Mouse (Mus musculus) kidney, embryonic 15.5 days (tissue): ENCODE measurements around the gene Rcan1. TPM values are rescaled to one million over a fixed set of nuclear protein-coding genes. Genes with fewer than 3 reads are reported as not detected.

Experiments used
- ATAC-seq: fragments of 200-750 bp; cut with Nextera tagmentation; replicated peaks from 2 replicates; pipeline ENCODE4 v1.8.0; 2017; ENCODE audit warnings: moderate TSS enrichment; ENCODE audit not compliant: low FRiP score
- H3K27ac ChIP-seq: fragments of 300-500 bp; sonication (generic); 2 replicates; pipeline ENCODE4 v1.5.1; 2015; ENCODE audit warnings: mild to moderate bottlenecking, inconsistent platforms
- H3K27me3 ChIP-seq: fragments of 300-500 bp; sonication (generic); 2 replicates; pipeline ENCODE4 v1.6.1; 2015; ENCODE audit warnings: inconsistent platforms
- H3K36me3 ChIP-seq: fragments of 300-500 bp; sonication (generic); 2 replicates; pipeline ENCODE4 v1.6.1; 2015; ENCODE audit warnings: inconsistent platforms
- H3K4me1 ChIP-seq: fragments of 300-500 bp; sonication (generic); 2 replicates; pipeline ENCODE4 v1.6.1; 2015; ENCODE audit warnings: inconsistent platforms
- H3K4me2 ChIP-seq: fragments of 300-500 bp; sonication (generic); 2 replicates; pipeline ENCODE4 v1.6.1; 2015; ENCODE audit warnings: moderate library complexity, mild to moderate bottlenecking, inconsistent platforms
- H3K4me3 ChIP-seq: fragments of 300-500 bp; sonication (generic); replicated peaks from 2 replicates; pipeline ENCODE4 v1.5.1; 2015; ENCODE audit warnings: mild to moderate bottlenecking, inconsistent platforms
- H3K9ac ChIP-seq: fragments of 300-500 bp; sonication (generic); 2 replicates; pipeline ENCODE4 v1.6.1; 2015; ENCODE audit warnings: mild to moderate bottlenecking, inconsistent platforms
- H3K9me3 ChIP-seq: fragments of 300-500 bp; sonication (generic); replicated peaks from 2 replicates; pipeline ENCODE4 v1.6.1; 2016; ENCODE audit warnings: inconsistent platforms
- WGBS: fragments of 180-500 bp; shearing (Covaris S2); methylation state at CpG from one replicate; pipeline ENCODE4 v1.1.7; 2015; ENCODE audit warnings: mixed read lengths; 5-methylcytosine and 5-hydroxymethylcytosine counted together
- polyA plus RNA-seq: library from polyadenylated mRNA; unstranded; fragments of >200 nt; fragmentation: Nextera tagmentation; extraction: Ambion mirVana; gene quantifications from 2 replicates; pipeline ENCODE4 v1.2.1, GENCODE M21; 2015

Rcan1 gene
- polyA plus RNA-seq, 1 experiment from 2014 or later: 26.5 TPM

- Histone ChIP-seq H3K27me3 (no peaks in the 10 kb centered on the region), H3K4me2 (no peak overlapping the region), H3K4me1 (peaks cover 14% of the 10 kb centered on the region), H3K9ac (no peak overlapping the region), H3K27ac (no peak overlapping the region), H3K36me3 (0 out of 2 replicates have a peak, but pooled peaks cover 2% of the 10 kb centered on the region), H3K4me3 (no peak overlapping the region), H3K9me3 (no peaks in the 10 kb centered on the region)
- no peak for ATAC-seq
- WGBS: 92% methylated on average over 14 of the region's 14 CpGs
These were observed 21.6 kb downstream of the Rcan1 start for GRCm38 (mm10) chr16:92449080-92449479.

- Histone ChIP-seq H3K36me3 (0 out of 2 replicates have a peak, but pooled peaks cover 2% of the 10 kb centered on the region), H3K4me2 (no peak overlapping the region), H3K9me3 (no peaks in the 10 kb centered on the region), H3K4me1 (peaks cover 29% of the 10 kb centered on the region), H3K27me3 (no peaks in the 10 kb centered on the region), H3K27ac (no peak overlapping the region), H3K9ac (no peak overlapping the region), H3K4me3 (no peak overlapping the region)
- WGBS: 67% methylated on average over 10 of the region's 10 CpGs
- ATAC-seq: no peak
These were observed 25.3 kb downstream of the Rcan1 start for GRCm38 (mm10) chr16:92445377-92445776.

GRCm38 (mm10) chr16:92443644-92444113 lies 27.0 kb downstream of the Rcan1 start:
- peaks cover 29% of the 10 kb centered on the region for H3K4me1 ChIP-seq
- H3K27me3 ChIP-seq: no peaks in the 10 kb centered on the region
- H3K9me3 ChIP-seq: no peaks in the 10 kb centered on the region
- peak overlapping the region; percentile 57; the same call in 1 of the 2 replicates for H3K27ac ChIP-seq
- H3K4me3 ChIP-seq: no peak overlapping the region
- peak; percentile 24; the same call in 1 of the 2 replicates for ATAC-seq
- H3K4me2 ChIP-seq: no peak overlapping the region
- no peaks in the 10 kb centered on the region for H3K36me3 ChIP-seq
- H3K9ac ChIP-seq: no peak overlapping the region
- WGBS: 42% methylated on average over 13 of the region's 13 CpGs

GRCm38 (mm10) chr16:92442946-92443345 lies 27.7 kb downstream of the Rcan1 start:
- Histone ChIP-seq H3K4me2 (no peak overlapping the region), H3K27ac (0 out of 2 replicates have a peak overlapping the region, but pooled peaks have one; percentile 57), H3K9ac (no peak overlapping the region), H3K4me3 (no peak overlapping the region), H3K4me1 (peaks cover 29% of the 10 kb centered on the region), H3K9me3 (no peaks in the 10 kb centered on the region), H3K27me3 (no peaks in the 10 kb centered on the region), H3K36me3 (no peaks in the 10 kb centered on the region)
- WGBS: 85% methylated on average over 4 of the region's 4 CpGs
- ATAC-seq: no peak

GRCm38 (mm10) chr16:92442150-92442549 lies 28.5 kb downstream of the Rcan1 start:
- no peak overlapping the region for H3K4me3 ChIP-seq
- no peaks in the 10 kb centered on the region for H3K9me3 ChIP-seq
- no peak overlapping the region for H3K4me2 ChIP-seq
- H3K27me3 ChIP-seq: no peaks in the 10 kb centered on the region
- no peaks in the 10 kb centered on the region for H3K36me3 ChIP-seq
- no peak overlapping the region for H3K27ac ChIP-seq
- 92% methylated on average over 11 of the region's 11 CpGs for WGBS
- peaks cover 29% of the 10 kb centered on the region for H3K4me1 ChIP-seq
- ATAC-seq: no peak
- no peak overlapping the region for H3K9ac ChIP-seq

- Histone ChIP-seq H3K4me2 (no peak overlapping the region), H3K27ac (no peak overlapping the region), H3K4me3 (no peak overlapping the region), H3K9ac (no peak overlapping the region), H3K9me3 (no peaks in the 10 kb centered on the region), H3K36me3 (no peaks in the 10 kb centered on the region), H3K27me3 (no peaks in the 10 kb centered on the region), H3K4me1 (peaks cover 29% of the 10 kb centered on the region)
- 64% methylated on average over 3 of the region's 3 CpGs for WGBS
- ATAC-seq: no peak
These were observed 29.5 kb downstream of the Rcan1 start for GRCm38 (mm10) chr16:92441203-92441602.

GRCm38 (mm10) chr16:92440229-92440628 lies 30.4 kb downstream of the Rcan1 start:
- Histone ChIP-seq H3K9me3 (no peaks in the 10 kb centered on the region), H3K4me3 (no peak overlapping the region), H3K4me1 (peaks cover 27% of the 10 kb centered on the region), H3K9ac (no peak overlapping the region), H3K27ac (no peak overlapping the region), H3K27me3 (no peaks in the 10 kb centered on the region), H3K36me3 (no peaks in the 10 kb centered on the region), H3K4me2 (no peak overlapping the region)
- 81% methylated on average over 8 of the region's 8 CpGs for WGBS
- ATAC-seq: no peak

GRCm38 (mm10) chr16:92439775-92440174 lies 30.9 kb downstream of the Rcan1 start:
- no peak overlapping the region for H3K4me2 ChIP-seq
- no peak overlapping the region for H3K27ac ChIP-seq
- 57% methylated on average over 2 of the region's 2 CpGs for WGBS
- H3K4me3 ChIP-seq: no peak overlapping the region
- H3K36me3 ChIP-seq: no peaks in the 10 kb centered on the region; the same call in 1 of the 2 replicates
- no peak for ATAC-seq
- no peak overlapping the region for H3K9ac ChIP-seq
- H3K4me1 ChIP-seq: peaks cover 22% of the 10 kb centered on the region
- no peaks in the 10 kb centered on the region for H3K9me3 ChIP-seq
- no peaks in the 10 kb centered on the region for H3K27me3 ChIP-seq

- H3K27me3 ChIP-seq: no peaks in the 10 kb centered on the region
- H3K27ac ChIP-seq: no peak overlapping the region
- H3K36me3 ChIP-seq: no peaks in the 10 kb centered on the region; the same call in 1 of the 2 replicates
- no peaks in the 10 kb centered on the region for H3K4me1 ChIP-seq
- H3K4me3 ChIP-seq: no peak overlapping the region
- no peak overlapping the region for H3K9ac ChIP-seq
- H3K4me2 ChIP-seq: no peak overlapping the region
- ATAC-seq: no peak
- 80% methylated on average over 18 of the region's 18 CpGs for WGBS
- H3K9me3 ChIP-seq: no peaks in the 10 kb centered on the region
These were observed 35.2 kb downstream of the Rcan1 start for GRCm38 (mm10) chr16:92435431-92435985.

- Histone ChIP-seq H3K27ac (no peak overlapping the region), H3K9ac (no peak overlapping the region), H3K4me3 (no peak overlapping the region), H3K9me3 (no peaks in the 10 kb centered on the region), H3K27me3 (no peaks in the 10 kb centered on the region), H3K4me1 (peaks cover 13% of the 10 kb centered on the region), H3K36me3 (no peaks in the 10 kb centered on the region; the same call in 1 of the 2 replicates), H3K4me2 (no peak overlapping the region)
- no peak for ATAC-seq
- WGBS: 89% methylated on average over 3 of the region's 3 CpGs
These were observed 37.5 kb downstream of the Rcan1 start for GRCm38 (mm10) chr16:92433176-92433575.

- Histone ChIP-seq H3K4me2 (no peak overlapping the region), H3K4me1 (peaks cover 20% of the 10 kb centered on the region), H3K9ac (no peak overlapping the region), H3K36me3 (no peaks in the 10 kb centered on the region; the same call in 1 of the 2 replicates), H3K27ac (no peak overlapping the region), H3K4me3 (no peak overlapping the region), H3K9me3 (no peaks in the 10 kb centered on the region), H3K27me3 (no peaks in the 10 kb centered on the region)
- no peak for ATAC-seq
- WGBS: 90% methylated on average over 8 of the region's 8 CpGs
These were observed 39.9 kb downstream of the Rcan1 start for GRCm38 (mm10) chr16:92430731-92431130.

GRCm38 (mm10) chr16:92428197-92428950 lies 42.3 kb downstream of the Rcan1 start:
- no peak overlapping the region for H3K4me3 ChIP-seq
- H3K9me3 ChIP-seq: no peaks in the 10 kb centered on the region
- H3K4me1 ChIP-seq: peaks cover 27% of the 10 kb centered on the region
- no peak overlapping the region for H3K9ac ChIP-seq
- no peaks in the 10 kb centered on the region for H3K36me3 ChIP-seq
- peak overlapping the region; percentile 83 for H3K27ac ChIP-seq
- H3K27me3 ChIP-seq: no peaks in the 10 kb centered on the region
- peak overlapping the region; percentile 3; the same call in 1 of the 2 replicates for H3K4me2 ChIP-seq
- 45% methylated on average over 19 of the region's 19 CpGs for WGBS
- peak; percentile 24; the same call in 1 of the 2 replicates for ATAC-seq
